Mouse (Mus musculus) erythroblast, embryonic 14.5 days (primary cell): ENCODE measurements around the gene Dazap1. TPM values are rescaled to one million over a fixed set of nuclear protein-coding genes. Genes with fewer than 3 reads are reported as not detected.

ENCODE experiments used
- H3K27me3 ChIP-seq: 2 replicates; pipeline ENCODE4 v1.6.1; 2012; ENCODE audit warnings: inconsistent platforms; ENCODE audit not compliant: control insufficient read depth
- H3K36me3 ChIP-seq: 2 replicates; pipeline ENCODE4 v1.6.1; 2012; ENCODE audit warnings: mild to moderate bottlenecking, inconsistent platforms; ENCODE audit not compliant: control insufficient read depth
- H3K4me1 ChIP-seq: 2 replicates; pipeline ENCODE4 v1.6.1; 2012; ENCODE audit warnings: inconsistent platforms; ENCODE audit not compliant: control insufficient read depth
- H3K4me3 ChIP-seq: replicated peaks from 2 replicates; pipeline ENCODE3; 2012; ENCODE audit warnings: moderate library complexity, mild to moderate bottlenecking, inconsistent platforms
- H3K9me3 ChIP-seq: 2 replicates; pipeline ENCODE4 v1.6.1; 2012; ENCODE audit warnings: low read length, inconsistent platforms, mixed read lengths; ENCODE audit not compliant: control insufficient read depth
- GATA1 ChIP-seq: IDR thresholded peaks from 2 replicates; pipeline ENCODE4 v1.6.1; 2012; ENCODE audit warnings: low read length, inconsistent platforms, mixed read lengths
- TAL1 ChIP-seq: IDR thresholded peaks from 3 replicates; pipeline ENCODE4 v1.6.1; 2012; ENCODE audit warnings: low read length, inconsistent platforms, mixed read lengths
- polyA plus RNA-seq: library from polyadenylated mRNA; stranded (reverse); fragments of >175 nt; gene quantifications from 2 replicates; pipeline ENCODE4 v1.2.3, GENCODE M21; 2012

The Dazap1 gene
- polyA plus RNA-seq, 1 experiment = 84.5 TPM

DNA sequence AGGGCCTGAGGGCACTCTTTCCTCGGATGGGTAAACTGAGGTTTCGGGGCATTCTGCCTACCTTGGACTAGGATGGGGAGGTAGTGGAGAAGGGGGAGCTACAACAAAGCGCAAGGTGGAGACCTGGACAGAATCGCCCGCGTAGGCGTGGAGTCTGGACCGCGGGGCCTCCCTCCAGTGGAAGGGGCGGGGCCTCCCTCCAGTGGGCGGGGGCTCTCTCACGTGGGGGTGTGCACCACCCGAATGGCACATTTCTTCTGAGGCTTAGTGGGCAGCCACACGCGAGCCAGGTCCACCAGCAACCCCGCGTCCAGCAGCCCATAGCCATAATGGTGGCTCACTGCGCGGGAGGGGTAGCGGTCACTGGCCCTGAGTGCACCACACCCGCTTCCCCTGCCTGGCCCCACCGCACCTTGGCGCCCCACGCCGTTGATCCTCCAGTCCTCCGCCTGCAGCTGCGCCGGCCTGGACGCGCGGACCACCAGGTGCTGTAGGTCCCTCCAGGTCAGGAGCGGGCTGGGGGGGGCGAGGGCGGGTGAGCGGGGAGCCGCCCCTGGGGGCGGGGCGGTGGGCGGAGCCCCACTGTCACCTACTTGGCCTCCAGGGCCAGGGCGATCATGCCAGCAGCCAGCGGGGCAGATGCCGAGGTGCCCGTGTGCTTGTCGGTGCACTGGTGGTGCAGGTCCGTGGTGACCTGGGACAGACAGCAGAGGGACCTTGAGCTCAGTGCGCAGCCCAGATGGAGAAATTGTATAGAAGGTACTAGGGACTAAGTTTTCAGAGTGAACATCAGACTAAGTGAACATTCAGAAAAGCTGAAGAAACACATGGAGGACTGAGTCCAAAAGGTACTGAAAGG is 62.2 kb downstream of the Dazap1 start:
- H3K4me1 ChIP-seq = peaks cover 81% of the 10 kb centered on the region
- peak overlapping the region; percentile 92 for H3K4me3 ChIP-seq
- no peaks in the 10 kb centered on the region for H3K9me3 ChIP-seq
- H3K36me3 ChIP-seq = peaks cover 25% of the 10 kb centered on the region
- TF ChIP-seq TAL1 = no peak
- no peak for TF ChIP-seq GATA1
- H3K27me3 ChIP-seq = no peaks in the 10 kb centered on the region

DNA sequence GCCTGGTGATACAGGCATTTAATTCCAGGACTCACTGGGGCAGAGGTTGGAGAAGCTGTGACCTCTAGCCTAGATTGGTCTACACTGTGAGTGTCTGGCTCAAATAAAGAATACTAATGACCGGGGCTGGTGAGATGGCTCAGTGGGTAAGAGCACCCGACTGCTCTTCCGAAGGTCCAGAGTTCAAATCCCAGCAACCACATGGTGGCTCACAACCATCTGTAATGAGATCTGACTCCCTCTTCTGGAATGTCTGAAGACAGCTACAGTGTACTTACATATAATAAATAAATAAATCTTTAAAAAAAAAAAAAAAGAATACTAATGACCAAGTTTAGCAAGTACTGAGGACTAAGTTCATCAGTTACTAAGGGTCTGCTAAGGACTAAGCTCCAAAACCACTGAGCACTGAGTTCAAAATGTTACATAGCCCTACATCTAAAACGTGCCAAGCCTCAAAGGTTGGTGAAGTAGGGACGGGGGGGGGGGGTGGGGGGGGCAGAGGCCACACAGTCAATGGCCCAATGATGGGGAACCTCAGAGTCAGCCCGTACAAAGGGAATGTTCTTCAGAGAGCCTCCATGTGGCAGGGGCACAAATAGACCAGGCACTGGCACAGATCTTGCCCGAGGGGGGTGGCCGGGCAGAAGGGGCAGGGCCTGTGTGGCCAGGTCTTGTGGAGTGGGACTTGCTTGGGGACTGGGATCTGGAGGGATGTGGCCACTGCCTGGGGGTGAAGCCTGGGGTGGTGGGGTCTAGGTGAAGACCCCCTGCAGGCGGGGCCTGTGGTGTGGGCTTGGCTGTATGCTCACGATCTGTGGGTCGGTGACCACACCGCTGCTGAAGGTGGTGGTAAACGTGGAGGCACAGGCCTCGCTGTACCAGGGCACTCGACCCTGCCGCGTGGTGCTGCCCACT is 63.1 kb downstream of the Dazap1 start:
- H3K4me1 ChIP-seq = peaks cover 81% of the 10 kb centered on the region
- no peak for TF ChIP-seq TAL1
- H3K27me3 ChIP-seq = no peaks in the 10 kb centered on the region
- peak overlapping the region; percentile 92 for H3K4me3 ChIP-seq
- H3K36me3 ChIP-seq = peaks cover 16% of the 10 kb centered on the region
- H3K9me3 ChIP-seq = peaks cover under 1% of the 10 kb centered on the region

DNA sequence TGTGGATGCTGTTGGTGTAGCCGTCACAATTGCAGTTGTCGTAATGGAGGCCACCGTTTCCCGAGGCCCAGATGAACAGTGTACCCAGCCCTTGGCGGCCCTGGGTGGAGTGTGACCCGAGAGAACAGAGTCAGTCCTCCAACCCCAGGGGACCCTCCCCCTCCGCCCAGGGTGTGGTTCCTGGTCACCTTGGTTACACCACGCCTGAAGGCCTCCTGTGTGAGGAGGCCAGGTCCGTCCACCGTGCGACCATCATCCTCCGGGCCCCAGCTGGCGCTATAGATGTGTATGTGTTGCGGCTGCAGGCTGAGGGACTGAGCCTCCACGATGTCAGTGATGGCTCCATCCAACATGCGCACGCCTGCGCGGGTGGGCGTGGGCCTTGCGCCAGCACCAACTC is 63.8 kb downstream of the Dazap1 start:
- Histone ChIP-seq H3K36me3 (peaks cover 13% of the 10 kb centered on the region), H3K4me1 (peaks cover 83% of the 10 kb centered on the region), H3K27me3 (no peaks in the 10 kb centered on the region), H3K4me3 (no peak overlapping the region), H3K9me3 (peaks cover 5% of the 10 kb centered on the region)
- no peak for TF ChIP-seq GATA1
- no peak for TF ChIP-seq TAL1

DNA sequence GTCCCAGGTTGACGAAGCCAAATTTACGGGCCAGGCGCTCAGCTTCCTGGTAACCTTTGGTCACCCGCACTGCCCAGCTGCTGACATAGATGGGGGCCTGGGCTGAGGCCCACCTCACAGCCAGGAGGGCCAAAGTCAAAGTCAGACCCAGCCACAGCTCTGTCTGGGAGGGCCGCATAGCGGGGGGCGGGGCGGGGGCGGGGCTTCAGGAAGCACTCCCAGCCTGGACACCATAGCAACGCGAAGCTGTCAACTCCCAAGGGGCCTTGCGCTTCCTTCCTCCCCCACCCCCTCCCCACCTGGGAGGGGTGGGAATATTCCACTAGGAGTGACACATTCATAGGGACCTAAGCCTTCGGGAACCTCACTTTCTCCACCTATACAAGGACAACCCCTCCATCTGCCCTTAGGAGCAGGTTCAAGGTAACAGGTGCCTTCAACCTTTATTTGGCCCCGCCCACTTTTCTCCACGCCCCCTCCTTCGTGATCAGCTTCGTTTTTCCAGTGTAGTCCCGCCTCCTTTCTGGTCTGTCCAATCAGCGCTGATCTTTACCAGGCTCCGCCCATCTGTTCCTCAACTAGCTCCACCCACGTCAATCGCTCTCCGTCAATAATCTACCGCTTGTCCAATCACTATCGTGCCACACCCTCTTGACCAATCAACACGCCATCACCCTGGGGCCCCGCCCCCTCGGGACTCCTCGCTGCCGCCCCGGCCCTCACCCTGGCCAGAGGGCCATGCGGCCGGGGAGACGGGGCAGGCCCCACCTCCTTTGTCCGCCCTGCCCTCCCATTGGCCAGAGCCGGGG is 68.2 kb downstream of the Dazap1 start, which contains the start of the genes Pcsk4 and Reep6:
TSS of gene Pcsk4 (minus strand) at position 226 of the 809 bp plus-strand sequence.
TSS of gene Reep6 (plus strand) at position 681 of the 809 bp plus-strand sequence.
- Histone ChIP-seq H3K9me3 (peaks cover 15% of the 10 kb centered on the region), H3K27me3 (no peaks in the 10 kb centered on the region), H3K36me3 (peaks cover 35% of the 10 kb centered on the region), H3K4me1 (peaks cover 84% of the 10 kb centered on the region), H3K4me3 (peak within 1 kb of the TSS; percentile 71)
- no peak for TF ChIP-seq TAL1
- no peak for TF ChIP-seq GATA1

DNA sequence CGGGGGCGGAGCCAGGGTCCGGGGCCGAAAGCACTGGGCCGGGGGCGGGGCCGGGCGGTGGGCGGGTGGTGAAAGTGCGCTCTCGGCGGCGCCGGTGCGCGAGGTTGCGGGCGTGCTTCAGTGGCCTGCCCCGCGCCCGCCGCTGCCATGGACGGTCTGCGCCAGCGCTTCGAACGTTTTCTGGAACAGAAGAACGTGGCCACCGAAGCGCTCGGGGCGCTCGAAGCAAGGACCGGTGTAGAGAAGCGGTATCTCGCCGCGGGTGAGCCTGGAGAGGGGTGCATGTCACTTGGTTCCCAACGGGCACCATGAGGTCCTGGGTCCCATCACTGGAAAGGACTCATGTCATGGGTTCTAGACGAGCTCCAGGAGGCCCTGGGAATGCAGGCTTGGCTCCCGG is 68.8 kb downstream of the Dazap1 start:
- no peak for TF ChIP-seq TAL1
- TF ChIP-seq GATA1 = no peak
- no peaks in the 10 kb centered on the region; the same call in 1 of the 2 replicates for H3K27me3 ChIP-seq
- peaks cover 82% of the 10 kb centered on the region for H3K4me1 ChIP-seq
- H3K4me3 ChIP-seq = peak overlapping the region; percentile 71
- H3K36me3 ChIP-seq = peaks cover 40% of the 10 kb centered on the region
- peaks cover 21% of the 10 kb centered on the region for H3K9me3 ChIP-seq

DNA sequence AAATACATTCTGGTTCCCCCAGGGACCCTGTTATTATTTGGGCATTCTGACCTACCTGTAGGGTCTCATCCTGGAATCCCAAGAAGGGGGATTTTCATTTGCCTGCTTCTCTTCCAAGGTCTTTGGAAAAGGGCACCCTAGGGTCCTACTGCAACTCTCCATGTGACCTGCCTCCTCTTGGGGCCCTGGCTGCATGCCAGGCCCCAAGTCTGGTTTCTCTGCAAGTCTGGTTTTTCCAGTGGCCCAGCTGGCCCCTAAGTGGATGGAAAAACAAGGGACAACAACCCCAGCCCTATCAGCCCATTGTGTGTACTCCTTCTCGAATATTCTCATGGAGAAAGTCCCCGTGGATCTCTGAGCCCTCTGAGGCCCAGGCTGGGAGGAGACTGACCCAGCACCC is 69.6 kb downstream of the Dazap1 start:
- peak overlapping the region; percentile 71 for H3K4me3 ChIP-seq
- TF ChIP-seq GATA1 (no peak), TAL1 (no peak)
- H3K27me3 ChIP-seq = no peaks in the 10 kb centered on the region; the same call in 1 of the 2 replicates
- H3K4me1 ChIP-seq = peaks cover 79% of the 10 kb centered on the region
- peaks cover 44% of the 10 kb centered on the region for H3K36me3 ChIP-seq
- H3K9me3 ChIP-seq = peaks cover 29% of the 10 kb centered on the region

- H3K36me3 ChIP-seq = peaks cover 54% of the 10 kb centered on the region
- H3K9me3 ChIP-seq = peaks cover 29% of the 10 kb centered on the region
- H3K4me1 ChIP-seq = peaks cover 82% of the 10 kb centered on the region
- H3K27me3 ChIP-seq = no peaks in the 10 kb centered on the region; the same call in 1 of the 2 replicates
- TF ChIP-seq GATA1 = peak; percentile 82
- peak; percentile 84 for TF ChIP-seq TAL1
- H3K4me3 ChIP-seq = peak overlapping the region; percentile 71
These were observed 70.6 kb downstream of the Dazap1 start for GRCm38 (mm10) chr10:80331636-80332524.
